Mouse (Mus musculus) layer of hippocampus, adult 8-10 months (tissue): Measurements from ENCODE around the gene Tceal3. TPM values are rescaled to one million over a fixed set of nuclear protein-coding genes. Genes with fewer than 3 reads are reported as not detected.
"Not testable (repeated sequence)": the region's sequence is repeated elsewhere in the genome, so short reads cannot be mapped to it uniquely, and the experiment has no call there.

Source experiments
- DNase-seq, 2 experiments: peaks; one replicate each; pipeline ENCODE4 v3.0.0; 2022; ENCODE audit warnings: low spot score in 2 of 2
- total RNA-seq, 4 experiments: library from RNA; stranded (reverse); gene quantifications; 2 replicates each; pipeline ENCODE4 v1.2.4; 2022

Tceal3 gene
- total RNA-seq, result 100 to 1,000 TPM; 169 to 202 (median 181) TPM

GRCm38 (mm10) chrX:136590199-136590896, at the start of gene Tceal3:
TSS of gene Tceal3 (plus strand) at chrX:136590842.
- DNase-seq, result peak; percentile 63 to 79

GRCm38 (mm10) chrX:136543956-136544355, 46.7 kb upstream of the Tceal3 start, which contains the start of gene Kir3dl2:
TSS of gene Kir3dl2 (minus strand) at chrX:136544056.
- DNase-seq, result not testable (repeated sequence)

- DNase-seq, result not testable (repeated sequence)
Observed at GRCm38 (mm10) chrX:136569094-136569493, 21.5 kb upstream of the Tceal3 start.

GRCm38 (mm10) chrX:136584617-136585016, 6.0 kb upstream of the Tceal3 start:
- no peak for DNase-seq

- no peak for DNase-seq
Observed at GRCm38 (mm10) chrX:136590897-136591257, 235 bp downstream of the Tceal3 start.

- DNase-seq, result peak in 1 of 2 experiments; percentile 30
Observed at GRCm38 (mm10) chrX:136599416-136599815, 8.8 kb downstream of the Tceal3 start.

GRCm38 (mm10) chrX:136606951-136607350, 16.3 kb downstream of the Tceal3 start:
- no peak for DNase-seq

- DNase-seq, result no peak
Observed at GRCm38 (mm10) chrX:136607395-136607794, 16.8 kb downstream of the Tceal3 start.

- no peak for DNase-seq
Observed at GRCm38 (mm10) chrX:136611346-136611745, 20.7 kb downstream of the Tceal3 start.

GRCm38 (mm10) chrX:136615889-136616288, 25.2 kb downstream of the Tceal3 start:
- not testable (repeated sequence) for DNase-seq

GRCm38 (mm10) chrX:136624905-136625569, 34.4 kb downstream of the Tceal3 start:
- peak; percentile 15 to 63 for DNase-seq

GRCm38 (mm10) chrX:136625959-136626358, 35.3 kb downstream of the Tceal3 start:
- no peak for DNase-seq

- DNase-seq, result no peak
Observed at GRCm38 (mm10) chrX:136635116-136635515, 44.5 kb downstream of the Tceal3 start.

GRCm38 (mm10) chrX:136639754-136640153, 49.1 kb downstream of the Tceal3 start:
- DNase-seq, result peak; percentile 12 to 13

GRCm38 (mm10) chrX:136645857-136646256, 55.2 kb downstream of the Tceal3 start:
- not testable (repeated sequence) for DNase-seq

- peak; percentile 8 to 20 for DNase-seq
Observed at GRCm38 (mm10) chrX:136666281-136666706, 75.7 kb downstream of the Tceal3 start.

GRCm38 (mm10) chrX:136666762-136667464, 76.3 kb downstream of the Tceal3 start:
- DNase-seq, result peak; percentile 6 to 11

- no peak for DNase-seq
Observed at GRCm38 (mm10) chrX:136668794-136669193, 78.2 kb downstream of the Tceal3 start.

- no peak for DNase-seq
Observed at GRCm38 (mm10) chrX:136680989-136681388, 90.3 kb downstream of the Tceal3 start.

GRCm38 (mm10) chrX:136691606-136692293, 101.1 kb downstream of the Tceal3 start:
- not testable (repeated sequence) for DNase-seq

GRCm38 (mm10) chrX:136692294-136692675, 101.6 kb downstream of the Tceal3 start:
- no peak for DNase-seq
